Mouse (Mus musculus): ENCODE results near the gene Tmed6.

DNA sequence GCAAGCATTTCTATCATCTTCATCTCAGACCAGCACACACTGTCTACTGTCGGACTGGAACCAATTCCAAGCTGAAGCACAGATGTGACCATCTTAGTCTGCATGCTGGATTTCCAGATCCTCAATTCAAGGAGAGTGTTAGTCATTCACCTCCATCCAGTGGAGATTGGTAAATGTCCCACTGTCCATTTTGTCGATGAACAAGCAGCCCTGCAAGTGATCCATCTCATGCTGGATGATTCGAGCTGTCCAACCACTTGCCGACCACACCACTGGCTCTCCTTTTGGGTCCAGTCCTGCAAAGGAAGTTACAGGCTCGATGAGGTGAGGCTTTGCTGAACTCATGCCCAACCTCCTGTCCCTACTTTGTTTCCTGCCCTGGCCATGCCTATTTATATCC, 18.5 kb downstream of the Tmed6 start:
- TF ChIP-seq POLR2A (IDR thresholded peaks at IDR 0.05; ENCODE audit: control insufficient read depth, extremely low read depth, insufficient read depth, low read length, poor library complexity) (no peak), CTCF (IDR thresholded peaks at IDR 0.05; ENCODE audit: borderline replicate concordance, control insufficient read depth, extremely low read depth, insufficient read depth, low read length, poor library complexity) (no peak)

Measured in thymus, adult 2 months (tissue).